Mouse (Mus musculus) adrenal gland, adult 8-10 months (tissue): ENCODE measurements around the gene Rap1a. TPM values are rescaled to one million over a fixed set of nuclear protein-coding genes. Genes with fewer than 3 reads are reported as not detected.

Source experiments
- DNase-seq: peaks from one replicate; pipeline ENCODE4 v3.0.0; 2022
- total RNA-seq, 4 experiments: library from RNA; stranded (reverse); gene quantifications; 2 replicates each; pipeline ENCODE4 v1.2.4; 2022

The Rap1a gene
- total RNA-seq, 4 experiments from 2014 or later: 154 to 188 (median 179) TPM

DNA sequence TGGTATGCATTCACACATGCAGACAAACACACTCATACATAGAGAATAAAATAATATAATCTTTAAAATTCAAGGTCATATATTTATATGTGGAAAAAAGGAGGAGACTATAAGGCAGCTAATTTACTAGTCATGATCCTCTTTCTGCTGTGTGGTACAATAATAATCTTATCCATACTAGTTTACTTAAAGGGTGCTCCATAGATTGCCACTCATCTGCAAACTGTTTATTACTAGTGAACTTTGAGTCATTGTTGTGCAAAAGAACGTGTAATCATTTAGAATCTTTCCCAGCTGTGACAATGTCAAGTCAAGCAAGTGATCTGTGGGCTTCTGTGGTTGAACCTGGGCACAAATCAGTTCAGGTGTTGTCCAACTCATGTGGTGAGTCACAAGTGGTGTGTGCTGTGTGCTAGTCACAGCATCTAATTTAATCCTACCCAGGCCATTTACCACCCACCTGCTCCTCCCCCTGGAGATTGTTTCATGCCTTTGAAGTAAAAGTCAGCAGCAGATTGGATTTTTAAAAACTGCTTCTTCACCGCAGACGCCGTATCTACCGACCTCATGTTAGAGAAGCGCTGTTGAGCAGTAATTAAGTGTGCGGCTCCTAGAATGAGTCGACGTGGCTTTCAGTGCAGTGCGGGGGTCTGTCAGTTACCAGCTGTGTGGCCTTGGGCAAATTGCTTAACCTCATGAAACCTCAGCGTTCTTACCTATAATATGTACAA, 5.5 kb upstream of the Rap1a start:
- no peak for DNase-seq

DNA sequence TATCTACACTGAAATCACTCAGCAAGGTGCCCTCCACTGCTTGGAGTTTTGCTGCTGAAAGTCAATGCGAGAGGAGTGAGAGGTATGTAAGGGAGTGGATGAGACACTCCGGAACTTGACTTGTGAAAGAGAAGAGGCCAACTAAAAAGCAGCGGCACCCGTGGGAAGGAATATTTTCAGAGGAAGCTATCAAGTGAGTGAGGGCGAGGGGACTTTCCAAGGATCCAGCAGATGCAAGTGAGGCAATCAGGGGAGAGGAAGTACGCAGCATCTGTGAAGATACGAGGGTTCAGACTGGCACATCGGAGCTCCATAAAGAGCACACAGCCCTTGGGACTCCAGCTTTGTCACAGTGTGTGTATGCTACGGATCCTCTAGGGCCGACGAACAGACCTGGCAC, 2.5 kb upstream of the Rap1a start:
- no peak for DNase-seq

DNA sequence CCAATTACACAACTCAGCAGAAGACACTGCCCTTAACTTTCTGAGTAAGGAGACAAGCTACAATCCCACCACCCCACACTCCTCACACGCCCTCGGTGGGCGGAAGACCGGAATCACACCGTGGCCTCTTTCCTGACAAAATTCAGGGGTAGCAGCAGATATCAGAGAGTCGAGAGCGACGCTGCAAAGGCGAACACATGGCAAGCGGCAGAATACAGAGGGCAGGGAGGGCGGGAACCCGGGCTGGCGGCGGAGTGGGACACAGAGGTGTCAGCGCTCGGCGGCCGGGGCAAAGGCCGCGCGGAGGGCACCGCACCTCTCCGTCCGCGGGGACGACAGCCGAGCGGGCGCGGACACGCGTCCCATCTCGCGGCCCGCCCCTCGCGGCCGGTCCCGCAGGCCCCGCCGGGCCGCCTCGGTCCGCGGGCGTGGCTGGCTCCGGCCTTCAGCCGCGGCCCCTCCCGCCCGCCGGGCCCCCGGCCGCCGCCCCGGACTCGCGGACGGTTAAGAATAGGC, 403 bp downstream of the Rap1a start:
- DNase-seq: no peak

DNA sequence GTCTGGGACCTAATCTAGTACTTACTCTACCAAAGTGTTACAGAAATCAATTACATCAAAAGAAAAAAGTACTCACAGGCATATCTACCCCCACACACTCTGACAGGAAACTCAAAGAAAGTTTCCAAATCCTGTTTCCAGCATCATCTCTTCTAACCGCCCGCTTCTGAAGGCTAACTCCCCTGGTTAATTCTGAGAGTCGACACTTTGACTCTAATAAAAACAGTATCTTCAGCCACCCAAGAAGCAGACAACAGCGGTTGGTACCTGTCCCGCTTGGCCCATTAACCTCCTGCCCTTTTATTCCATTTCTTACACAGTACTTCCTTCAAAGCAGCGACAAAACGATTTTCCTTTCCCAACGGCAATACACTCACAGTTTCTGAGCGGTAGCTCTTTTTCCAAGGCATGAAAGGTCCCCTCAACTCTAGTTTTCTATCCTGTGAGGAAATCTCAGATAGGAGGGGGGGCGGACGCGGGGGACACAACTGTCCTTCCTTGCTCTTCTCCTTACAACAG, 921 bp downstream of the Rap1a start:
- no peak for DNase-seq

DNA sequence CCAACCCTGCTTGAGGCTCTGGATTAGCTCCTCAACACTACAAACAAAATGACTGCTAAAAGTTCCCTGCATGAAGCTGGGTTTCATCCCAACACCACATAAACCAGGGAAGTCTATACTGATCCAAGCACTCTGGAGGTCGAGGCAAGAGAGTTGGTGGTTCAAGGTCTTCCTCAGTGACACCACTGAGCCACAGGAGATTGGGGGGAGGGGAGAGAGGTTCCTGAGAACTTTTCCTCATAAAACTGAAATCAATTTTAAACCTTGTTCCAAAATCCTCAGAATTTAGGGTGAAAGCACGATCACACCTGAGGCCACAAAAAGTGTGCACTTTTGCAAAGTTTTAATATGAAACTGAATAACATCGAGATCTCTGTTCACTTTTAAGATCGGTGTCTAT, 1.8 kb downstream of the Rap1a start:
- DNase-seq: no peak

DNA sequence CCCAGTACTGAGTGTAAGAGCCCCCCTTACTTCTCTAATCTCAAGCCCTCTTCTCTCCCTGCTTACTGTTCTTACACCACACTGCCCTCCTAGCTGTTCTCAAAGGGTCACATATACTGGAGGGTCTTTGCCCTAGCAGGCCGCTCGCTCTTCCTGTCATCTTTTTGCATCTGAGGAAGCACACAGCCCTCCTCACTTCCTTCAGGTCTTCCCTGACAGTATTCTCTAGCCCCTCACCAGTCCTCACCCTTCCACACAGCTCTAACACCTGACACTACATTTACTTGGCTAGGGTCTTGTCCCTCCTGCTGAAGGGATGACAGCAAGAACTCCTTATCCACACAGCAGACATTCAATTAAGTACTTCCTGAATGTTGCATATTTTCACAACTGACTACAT, 2.4 kb downstream of the Rap1a start:
- DNase-seq: no peak

DNA sequence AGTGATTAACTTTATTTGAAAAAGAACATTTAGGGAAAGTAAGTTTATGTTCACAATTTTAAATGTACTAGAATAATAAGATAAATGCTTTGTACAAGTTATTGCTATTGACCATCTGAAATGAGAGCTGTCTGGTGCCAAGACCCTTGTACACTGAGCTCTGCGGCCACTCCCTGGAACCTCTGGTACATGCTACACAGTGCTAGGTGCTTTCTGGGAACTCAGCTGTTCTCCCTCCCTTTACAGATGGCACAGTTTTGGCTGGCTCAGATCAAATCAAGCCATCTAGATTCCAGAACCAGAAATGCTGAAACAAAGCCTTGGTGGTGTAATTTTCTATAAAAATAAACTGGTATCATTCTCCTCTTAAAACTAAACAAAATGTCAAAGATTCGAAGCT, 3.7 kb downstream of the Rap1a start:
- no peak for DNase-seq

DNA sequence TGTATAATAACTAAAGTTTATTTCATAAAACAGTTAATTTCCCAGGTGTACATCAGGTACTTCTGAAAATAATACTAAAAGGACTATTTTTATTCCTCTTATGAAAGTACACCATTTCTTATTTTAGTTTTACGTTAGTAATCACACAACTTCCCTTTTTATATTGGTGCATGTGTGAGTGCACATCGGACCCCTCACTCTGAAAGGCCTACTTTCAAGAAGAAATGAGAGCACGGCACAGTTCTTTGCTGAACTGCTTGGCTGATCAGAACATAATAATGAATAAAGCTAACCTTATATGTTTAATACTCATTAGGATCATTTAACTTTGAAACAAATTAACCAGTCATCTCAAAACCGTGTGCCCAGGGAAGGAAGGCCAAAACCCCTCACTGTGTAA, 4.4 kb downstream of the Rap1a start:
- no peak for DNase-seq

DNA sequence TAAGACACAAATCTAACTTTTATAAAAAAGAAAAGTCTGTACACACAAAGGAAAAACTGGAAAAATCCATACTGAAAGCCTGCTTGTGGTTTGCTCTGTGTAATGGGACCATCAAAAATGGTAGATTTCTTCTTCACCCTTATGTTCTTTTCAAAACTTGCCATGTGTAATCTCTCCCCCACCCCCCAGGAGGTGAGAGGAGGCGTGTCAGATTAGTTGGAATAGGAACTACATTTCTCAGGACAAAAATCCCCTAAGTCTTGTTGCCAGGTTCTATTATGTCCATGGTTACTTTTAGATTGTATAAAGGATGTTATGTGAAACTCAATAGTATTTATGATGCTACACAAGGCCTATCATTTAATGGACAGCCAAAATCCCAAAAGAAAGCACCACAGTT, 6.8 kb downstream of the Rap1a start:
- DNase-seq: no peak

DNA sequence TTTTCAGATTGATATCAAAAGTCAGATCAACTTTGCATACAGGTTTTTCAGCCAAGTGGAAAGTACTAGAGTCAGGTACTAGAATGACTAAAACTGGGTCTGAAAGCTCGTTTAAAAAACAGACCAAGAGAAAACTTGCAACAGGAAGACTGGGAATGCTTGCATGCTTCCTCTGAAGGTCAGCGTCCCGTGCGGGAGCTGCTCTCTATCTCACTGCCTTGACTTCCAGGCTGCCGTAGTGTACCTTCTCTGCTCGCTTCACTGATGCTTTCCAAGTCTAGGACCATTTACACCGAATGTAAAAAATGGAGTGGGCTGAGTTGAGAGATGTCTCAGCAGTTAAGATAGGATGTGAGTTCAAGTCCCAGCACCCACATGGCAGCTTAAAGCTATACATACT, 8.8 kb downstream of the Rap1a start:
- no peak for DNase-seq

DNA sequence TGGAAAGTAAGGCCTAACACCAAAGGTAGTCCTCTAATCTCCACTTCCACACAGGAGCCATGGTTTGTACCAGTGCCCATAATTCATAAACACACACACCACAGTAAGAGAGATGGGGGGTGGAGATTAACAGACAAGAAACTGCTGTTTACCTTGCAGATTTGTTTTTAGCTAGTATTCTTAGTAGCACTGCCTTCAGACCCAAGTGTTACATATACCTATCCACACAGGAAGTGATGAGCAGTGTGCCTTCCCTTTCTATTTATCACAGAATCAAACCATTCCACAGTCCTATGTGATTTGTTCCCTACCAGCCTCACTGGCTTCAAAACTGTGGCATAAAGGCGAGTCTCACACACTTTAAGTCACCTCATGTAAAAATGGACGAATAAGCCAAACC, 10.0 kb downstream of the Rap1a start:
- DNase-seq: no peak

DNA sequence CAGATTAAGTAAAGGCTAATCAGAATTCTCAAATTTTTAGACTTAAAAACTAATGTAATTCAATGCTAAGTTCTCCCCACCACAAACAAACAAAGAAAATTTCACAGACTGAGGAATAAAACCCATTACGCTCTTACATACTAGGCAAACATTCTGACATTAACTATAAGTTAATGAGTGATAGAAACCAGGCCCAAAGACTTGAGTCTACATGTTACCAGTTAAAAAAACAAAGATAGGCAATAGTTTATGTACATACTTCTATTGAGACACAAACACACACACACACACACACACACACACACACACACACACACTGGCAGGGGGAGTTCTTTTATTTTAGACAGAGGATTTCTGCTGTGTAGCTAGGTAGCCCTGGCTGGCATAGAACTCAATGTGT, 10.8 kb downstream of the Rap1a start:
- no peak for DNase-seq

DNA sequence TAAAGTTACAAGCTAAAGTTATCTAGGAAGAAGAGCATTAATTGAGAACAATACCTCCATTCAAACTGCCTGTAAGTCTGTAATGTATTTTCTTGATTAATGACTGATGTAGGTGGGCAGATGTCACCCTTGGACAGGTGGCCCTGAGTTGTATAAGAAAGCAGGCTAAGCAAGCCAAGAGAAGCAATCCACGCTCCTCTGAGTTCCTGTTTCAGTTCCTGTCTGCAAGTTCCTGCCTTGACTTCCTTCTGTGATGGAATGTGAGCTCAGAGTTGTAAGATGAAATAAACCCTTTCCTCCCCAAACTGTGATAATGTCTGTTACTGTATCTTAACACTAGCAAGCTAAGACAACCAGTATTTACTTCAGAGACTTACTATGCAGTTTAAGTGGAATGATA, 11.4 kb downstream of the Rap1a start:
- no peak for DNase-seq

DNA sequence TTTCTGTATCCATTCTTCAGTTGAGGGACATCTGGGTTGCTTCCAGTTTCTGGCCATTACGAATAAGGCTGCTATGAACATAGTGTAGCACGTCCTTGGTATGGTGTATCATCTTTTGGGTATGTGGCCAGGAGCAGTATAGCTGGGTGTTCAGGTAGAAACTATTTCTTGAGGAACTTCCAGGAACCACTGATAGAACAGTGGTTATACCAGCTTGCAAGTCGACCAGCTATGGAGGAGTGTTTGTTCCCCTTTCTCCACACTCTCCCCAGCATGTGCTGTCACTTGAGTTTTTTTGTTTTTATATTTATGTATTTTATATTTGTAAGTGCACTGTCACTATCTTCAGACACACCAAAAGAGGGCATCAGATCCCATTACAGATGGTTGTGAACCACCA, 13.8 kb downstream of the Rap1a start:
- DNase-seq: no peak

DNA sequence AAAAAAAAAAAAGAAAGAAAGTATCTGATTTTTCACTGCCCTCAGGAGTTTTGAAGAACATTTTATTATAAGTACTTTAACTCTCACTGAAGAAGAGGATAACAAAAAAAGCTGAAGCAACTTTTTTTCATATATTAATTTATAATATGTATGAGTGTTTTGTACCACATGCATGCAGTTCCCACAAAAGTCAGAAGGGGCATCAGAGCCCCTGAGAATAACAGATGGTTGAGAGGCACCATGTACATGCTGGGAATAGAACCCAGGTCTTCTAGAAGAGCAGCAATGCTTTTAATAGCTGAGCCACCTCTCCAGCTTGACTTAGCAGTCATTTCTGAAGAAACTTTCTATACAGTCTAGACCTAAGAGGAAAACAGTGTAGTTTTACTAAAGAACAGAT, 15.3 kb downstream of the Rap1a start:
- DNase-seq: no peak

DNA sequence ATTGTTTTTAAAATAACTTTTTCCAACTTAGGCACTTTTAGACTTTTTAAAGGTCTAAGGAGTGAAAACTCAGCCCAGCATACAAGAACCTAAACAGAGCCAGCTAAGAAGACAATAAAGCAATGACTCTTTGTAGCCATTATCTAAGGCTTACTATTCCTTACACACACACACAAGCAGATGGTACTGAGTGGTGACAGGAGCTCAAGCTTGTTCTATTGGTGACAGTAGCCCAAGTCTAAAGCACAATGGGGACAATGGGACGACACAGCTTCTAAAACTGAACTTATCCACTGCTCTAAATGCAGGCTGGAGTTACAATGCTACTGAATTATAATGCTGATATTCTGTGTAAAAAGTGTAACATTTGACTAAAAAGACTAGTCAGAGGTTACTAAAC, 17.3 kb downstream of the Rap1a start:
- DNase-seq: no peak

DNA sequence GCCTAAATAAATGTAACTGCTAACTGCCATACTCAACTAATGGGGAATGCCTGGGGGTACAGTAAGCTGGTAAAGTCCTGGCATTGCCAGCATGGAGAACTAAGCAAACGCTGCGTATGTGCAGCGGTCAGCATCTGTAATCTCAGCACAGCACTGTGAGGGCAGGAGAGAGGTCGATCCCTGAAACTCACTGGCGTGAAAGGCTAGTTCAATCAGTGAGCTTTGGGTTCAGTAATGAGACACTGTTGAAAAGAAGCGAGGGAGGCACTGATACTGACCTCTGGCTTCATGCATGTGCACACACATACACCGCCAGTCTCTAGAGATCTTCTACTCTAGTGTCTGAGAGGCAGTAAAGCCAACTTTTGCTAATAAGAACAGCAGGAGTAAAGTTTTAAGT, 18.7 kb downstream of the Rap1a start:
- DNase-seq: no peak

DNA sequence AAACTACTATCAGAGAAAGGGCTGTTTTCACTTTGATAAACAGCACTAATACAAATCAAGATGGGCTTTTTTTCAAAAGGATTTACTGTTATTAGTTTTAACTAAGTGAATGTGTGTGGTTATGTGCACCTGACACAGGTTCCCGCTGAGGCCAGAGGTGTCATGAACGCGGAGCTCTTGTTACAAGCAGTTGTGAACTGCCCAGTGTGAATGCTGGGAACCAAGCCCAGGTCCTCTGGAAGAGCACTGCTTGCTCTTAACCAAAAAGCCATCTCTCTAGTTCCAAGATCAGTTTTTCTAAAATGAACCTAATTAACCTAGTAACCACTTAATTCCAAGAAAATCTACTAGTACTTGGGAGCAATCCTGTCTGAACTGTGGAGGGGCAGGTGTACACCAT, 23.1 kb downstream of the Rap1a start:
- DNase-seq: no peak

DNA sequence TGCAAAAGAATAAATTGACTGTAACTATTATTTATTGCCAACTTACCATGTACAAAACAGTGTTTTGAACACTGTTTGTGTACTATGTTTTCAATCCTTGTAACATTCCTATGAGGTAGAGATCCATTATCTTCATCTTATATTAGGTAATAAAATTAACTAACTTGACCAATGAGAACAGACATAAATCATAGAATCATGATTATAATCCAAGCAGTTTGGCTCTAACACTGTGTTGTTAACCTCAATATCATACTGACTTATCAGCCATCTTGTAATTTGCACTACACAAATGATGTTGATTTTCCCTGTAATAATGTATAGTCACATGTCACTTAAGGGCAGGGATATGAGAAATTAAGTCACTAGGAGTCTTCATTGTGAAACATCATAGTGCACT, 26.6 kb downstream of the Rap1a start:
- DNase-seq: no peak

DNA sequence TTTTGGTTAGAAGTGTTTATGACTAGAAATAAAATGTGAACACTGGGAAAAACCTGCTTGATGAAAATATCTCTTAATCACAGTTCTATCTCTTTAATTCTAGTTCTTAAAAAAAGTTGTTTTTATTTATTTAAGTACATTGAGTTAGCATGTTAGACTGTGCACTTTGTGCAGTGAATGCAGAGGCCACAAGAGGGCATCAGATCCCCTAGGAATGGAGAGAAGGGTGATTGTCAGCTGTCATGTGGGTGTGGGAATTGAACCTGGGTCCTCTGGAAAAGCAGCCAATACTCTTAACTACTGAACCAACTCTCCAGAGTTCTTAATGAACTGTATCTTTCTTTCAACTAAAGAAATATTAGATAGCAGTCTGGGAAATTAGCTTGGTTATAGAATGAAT, 29.6 kb downstream of the Rap1a start:
- DNase-seq: no peak

DNA sequence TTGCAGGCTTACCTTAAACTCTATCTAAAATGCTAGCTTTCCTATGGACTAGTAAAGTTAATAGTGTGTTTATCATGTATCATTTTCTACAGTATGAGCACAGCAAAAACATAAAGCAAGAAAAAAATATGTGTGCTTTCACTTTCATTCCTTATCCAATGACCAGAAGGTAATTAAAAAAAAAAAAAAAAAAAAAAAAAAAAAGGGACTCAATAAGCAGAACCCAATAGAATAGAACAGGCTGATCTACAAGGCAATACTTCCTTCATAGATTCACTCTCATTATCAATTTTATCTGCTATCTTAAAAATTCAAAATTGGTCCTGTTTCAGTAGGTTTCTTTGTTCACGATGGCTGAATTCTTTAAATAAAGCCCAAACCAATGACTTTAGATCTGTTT, 30.3 kb downstream of the Rap1a start:
- no peak for DNase-seq

DNA sequence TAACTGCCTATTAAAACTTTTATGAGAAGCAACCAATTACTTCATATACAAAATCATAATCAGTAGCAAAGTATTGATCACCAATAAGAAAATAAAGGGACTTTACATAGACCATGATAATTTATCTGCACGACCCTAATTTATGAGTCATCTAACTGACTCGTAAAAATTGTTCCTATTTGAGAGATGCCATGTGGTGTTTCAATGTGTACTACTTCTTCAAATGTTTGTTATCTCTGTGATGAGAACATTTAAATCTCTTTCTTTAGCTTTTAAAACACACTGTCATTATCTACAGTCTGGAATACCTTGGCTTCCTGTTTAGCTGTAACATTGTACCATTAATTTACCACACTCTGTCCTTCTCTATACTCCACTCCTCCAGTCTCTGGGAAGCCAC, 31.8 kb downstream of the Rap1a start:
- no peak for DNase-seq

DNA sequence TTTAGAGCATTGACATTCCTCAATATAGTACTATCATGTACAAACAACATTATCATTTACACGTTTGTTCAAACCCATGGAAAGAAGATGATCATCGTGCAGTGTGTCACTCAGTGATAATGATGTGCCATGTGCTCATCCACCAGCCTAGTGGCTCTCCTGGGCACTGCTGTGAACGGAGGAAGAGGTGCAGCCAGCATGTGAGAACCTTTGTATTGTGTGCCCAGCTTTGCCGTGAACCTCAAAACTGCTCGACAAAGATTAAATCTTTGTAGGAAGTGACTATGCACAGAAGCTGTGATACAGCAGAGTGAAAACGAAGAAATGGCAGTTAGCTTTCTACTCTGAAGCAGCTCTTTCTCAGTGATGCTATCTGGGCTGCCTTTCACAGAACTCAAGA, 32.6 kb downstream of the Rap1a start:
- DNase-seq: no peak

DNA sequence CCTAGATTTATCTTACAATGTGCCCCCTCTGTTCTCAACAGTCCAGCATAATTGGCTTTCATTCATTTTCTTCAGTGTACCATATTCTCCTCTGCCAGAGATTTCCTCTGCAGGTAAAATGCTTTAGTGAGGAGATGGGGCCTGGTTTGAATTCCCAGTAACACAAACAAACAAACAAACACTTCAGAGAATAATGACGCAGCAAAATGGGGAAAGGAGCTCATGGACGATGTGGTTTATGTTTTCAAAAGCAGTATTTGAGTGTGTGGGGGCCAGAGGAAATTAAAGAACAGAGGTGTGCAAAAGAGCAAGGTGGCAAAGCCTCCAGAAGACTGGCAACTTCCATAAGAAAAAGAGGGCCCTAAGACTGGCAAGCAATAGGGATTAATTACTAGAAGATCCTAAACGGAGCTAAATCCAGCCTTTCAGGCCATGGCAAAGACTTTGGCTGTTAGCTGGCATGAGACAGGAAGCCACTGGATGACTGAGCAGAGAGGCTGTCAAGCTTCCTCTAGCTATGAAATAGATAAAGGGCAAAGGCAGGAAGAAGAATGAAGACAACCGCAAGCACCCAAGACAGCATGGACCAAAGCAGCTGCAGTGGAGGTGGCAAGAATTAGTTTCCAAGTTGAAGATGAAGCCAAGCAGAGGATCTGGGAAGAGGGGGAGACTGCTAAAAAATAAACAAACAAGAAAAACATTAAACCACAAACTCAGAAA, 37.8 kb downstream of the Rap1a start:
- no peak for DNase-seq
